Mouse (Mus musculus) CH12F3 (cell line): ENCODE measurements around the gene Ppcdc.

ENCODE experiments used
- in situ Hi-C: fragments of 300-500 bp; cut with MboI; formaldehyde crosslinking; loops from 2 replicates; pipeline ENCODE4 v1.14.3; 2020; ENCODE audit warnings: low sequenced_read_pairs

Gene Ppcdc

DNA sequence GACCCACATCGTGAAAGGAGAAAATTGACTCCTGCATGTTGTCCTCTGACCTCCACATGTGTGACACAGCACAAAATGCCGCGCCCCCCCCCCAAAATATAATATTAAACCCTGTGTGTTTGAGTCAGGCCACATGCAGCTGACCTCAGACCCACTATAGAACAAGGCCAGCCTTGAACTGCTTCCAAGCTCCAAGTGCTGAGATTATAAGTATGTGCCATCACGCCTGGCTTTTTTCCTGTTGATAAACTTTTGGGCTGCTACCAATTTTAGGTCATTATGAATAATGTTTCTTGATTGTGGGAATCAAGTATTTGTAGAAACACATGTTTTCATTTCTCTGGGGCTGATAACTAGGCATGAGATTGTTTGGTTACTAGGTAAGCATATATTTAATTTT lies 53.0 kb downstream of the Ppcdc start:
- in situ Hi-C loops, result no loop called here

- in situ Hi-C loops, result no loop called here
These were observed 55.3 kb downstream of the Ppcdc start for GRCm38 (mm10) chr9:57384621-57385020.

GRCm38 (mm10) chr9:57360999-57361398 lies 78.9 kb downstream of the Ppcdc start:
- in situ Hi-C loops, result no loop called here

DNA sequence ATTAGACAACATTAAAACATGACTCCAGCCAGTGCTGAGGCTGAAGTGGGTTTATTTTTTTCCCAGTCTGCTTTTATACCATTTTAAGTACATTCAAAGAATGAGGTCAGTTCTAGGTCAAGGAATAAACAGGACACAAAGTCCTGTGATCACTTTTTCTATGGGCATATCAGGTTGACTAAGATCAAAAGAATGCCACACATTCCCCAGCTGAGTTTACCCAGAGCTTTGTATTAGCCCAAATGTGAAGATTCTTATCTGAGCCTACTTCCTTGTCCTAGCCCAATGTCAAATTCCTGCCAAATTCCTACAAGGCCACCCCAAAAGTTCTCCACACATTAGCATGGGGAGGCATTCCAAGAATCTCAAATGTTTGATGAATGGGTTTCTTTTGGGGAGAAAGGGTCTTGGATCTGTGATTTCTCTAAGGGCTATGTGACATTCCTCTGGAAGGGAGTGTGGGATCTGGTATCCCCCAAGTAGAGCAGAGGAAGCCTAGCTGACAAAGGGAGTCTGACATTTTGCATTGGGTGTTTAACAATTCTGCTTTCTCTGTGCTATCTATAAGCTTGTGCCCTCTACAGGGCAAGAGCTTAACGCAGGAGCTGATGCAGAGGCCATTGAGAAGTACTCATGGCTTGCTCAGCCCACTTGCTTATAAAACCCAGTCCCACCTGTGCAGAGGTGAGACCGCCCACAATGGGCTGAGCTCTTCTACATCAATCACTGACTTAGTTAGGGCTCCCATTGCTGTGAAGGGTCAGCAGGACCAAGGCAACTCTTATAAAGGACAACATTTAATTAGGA lies 85.3 kb downstream of the Ppcdc start:
- in situ Hi-C loops, result loop anchor here (10.0 kb wide), 1 partner anchor 150 kb away; the partner anchor contains the start of gene Rpp25

DNA sequence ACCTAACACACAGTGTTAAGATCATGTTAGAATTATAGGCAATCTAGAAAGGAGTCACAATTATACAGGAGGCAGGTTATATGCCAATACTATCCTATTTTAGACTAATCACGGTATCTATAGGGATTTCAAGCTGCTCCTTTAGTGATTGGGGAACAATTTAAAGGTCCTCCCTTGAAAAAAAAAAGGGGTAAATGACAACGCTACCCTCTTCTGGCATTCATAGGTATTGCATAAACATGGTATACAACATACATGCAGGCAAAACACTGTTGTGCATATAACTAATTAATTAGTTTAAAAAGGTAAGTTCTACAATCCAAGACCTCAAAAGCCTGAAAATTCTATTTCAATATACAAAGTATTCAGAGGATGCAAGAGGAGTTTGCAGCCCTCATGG lies 88.6 kb downstream of the Ppcdc start:
- in situ Hi-C loops, result loop anchor here (10.0 kb wide), 1 partner anchor 154 kb away; the partner anchor contains the start of gene Rpp25

- in situ Hi-C loops, result no loop called here
These were observed 94.0 kb downstream of the Ppcdc start for GRCm38 (mm10) chr9:57345902-57346301.

DNA sequence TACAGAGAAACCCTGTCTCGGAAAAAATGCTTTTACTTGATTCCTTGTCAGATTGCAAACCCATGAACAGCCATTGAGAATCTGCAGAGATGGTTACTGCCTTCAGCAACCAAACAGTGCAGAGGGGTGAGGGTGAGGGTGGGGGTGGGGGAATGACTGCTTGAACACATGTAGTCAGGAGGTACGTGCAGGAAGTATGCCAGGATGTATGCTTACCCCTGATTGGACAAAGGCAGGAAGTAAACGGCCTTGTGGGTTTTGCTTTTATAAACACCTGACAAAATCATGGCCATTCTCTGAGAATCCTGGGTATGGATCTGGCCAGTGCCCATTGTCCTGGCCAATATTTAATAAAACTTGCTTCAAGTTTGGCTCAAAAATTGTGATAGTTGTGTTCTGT lies 96.2 kb downstream of the Ppcdc start:
- in situ Hi-C loops, result no loop called here

- in situ Hi-C loops, result no loop called here
These were observed 96.9 kb downstream of the Ppcdc start for GRCm38 (mm10) chr9:57342906-57343474.

DNA sequence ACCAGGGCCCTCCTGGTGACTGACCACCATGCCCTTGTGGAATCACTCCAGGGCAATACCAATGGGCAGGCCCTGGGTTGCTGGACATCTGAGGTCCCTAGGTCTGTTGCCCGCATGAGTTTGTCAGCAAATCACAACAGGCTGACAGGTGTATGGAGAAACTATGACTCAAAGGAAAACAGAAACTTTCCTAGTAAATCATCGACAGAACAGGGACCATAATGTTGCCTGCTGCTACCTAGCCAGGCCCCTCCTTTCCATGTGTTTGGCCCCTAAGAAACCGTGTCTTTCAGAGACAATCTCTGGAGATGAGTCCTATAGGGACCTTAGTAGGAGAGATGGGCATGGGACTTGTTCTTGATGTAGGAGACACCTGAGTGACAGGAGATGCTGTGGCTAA lies 97.7 kb downstream of the Ppcdc start:
- in situ Hi-C loops, result no loop called here

DNA sequence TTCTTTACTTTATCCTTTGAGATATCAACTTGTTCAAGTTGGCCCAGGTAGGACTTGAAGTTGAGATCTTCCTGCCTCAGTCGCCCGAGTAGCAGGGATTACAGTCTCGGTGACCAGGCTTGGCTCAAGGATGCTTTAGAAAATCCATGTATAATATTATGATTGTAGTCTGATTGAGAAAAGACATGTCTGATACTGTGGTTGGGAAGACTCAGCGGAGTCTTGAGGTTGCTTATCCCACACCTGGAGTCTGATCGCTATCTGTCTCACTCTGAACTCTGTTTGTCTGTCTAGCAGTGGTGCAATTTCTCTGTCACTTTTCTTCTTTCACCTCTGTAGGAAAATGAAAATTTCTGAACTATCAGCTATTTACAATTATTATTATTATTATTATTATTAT lies 99.6 kb downstream of the Ppcdc start:
- in situ Hi-C loops, result no loop called here

DNA sequence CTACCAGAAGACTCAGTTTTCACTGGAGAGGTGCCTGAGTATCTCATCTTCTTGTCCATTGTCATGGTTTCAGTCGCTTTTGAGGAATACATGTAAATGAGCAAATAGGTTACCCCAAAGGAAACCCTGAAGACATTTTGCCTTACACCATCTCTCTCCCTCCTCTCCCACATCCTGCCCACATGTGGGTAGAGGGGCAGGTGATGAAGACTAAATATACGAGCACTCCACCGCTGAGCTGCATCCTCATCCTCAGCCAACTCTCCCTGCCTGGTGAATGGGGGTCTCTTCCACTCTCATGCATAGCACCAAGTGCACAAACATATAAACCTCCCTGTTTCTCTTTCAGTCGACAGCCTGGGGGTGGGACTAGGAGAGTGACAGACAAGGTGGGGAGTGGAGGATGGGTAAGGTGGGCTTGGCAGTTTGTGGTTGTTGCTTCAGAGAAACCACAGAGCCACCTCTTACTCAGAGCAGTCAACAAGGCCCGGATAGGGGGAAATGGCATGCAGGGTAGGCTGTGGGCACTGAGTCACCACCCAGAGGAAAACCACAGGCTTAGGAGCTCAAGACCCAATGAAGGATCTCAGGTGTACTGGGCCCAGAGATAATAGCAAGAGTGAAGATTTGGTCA lies 100.2 kb downstream of the Ppcdc start:
- in situ Hi-C loops, result no loop called here

- in situ Hi-C loops, result no loop called here
These were observed 101.2 kb downstream of the Ppcdc start for GRCm38 (mm10) chr9:57338706-57339105.
